Mouse (Mus musculus) CD4-positive naive resting alpha-beta T cell, adult 76 days (primary cell): ENCODE data around the gene Tnn. TPM values are rescaled to one million over a fixed set of nuclear protein-coding genes. Genes with fewer than 3 reads are reported as not detected.

Experiments used
- total RNA-seq: library from RNA; stranded (reverse); gene quantifications from one replicate; pipeline ENCODE4 v1.2.4, GENCODE M21; 2023

Gene Tnn
- not detected for total RNA-seq

DNA sequence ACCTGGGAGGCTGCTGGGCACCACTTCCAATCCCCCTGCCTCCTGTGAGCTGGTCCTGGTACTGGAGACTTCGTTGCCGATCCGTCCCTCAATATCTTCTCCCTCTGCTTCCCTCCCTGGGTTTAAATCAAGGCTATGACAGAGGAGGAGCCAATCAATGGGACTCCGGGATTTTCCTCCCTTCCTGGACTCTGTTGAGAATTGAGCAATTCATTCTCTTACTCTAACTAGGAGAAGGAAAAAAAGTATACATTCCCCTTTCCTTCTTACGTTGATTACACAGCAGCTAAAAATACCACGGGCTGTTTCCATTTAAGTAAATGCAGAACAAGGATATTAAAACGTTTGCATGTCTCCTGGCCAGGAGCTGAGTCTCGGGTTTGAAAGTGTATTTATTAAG lies at the start of gene Tnn:
Gene Tnn, minus strand, starts transcription at position 101 of the 400 bp plus-strand sequence.

GRCm38 (mm10) chr1:160194529-160195336 lies 41.4 kb upstream of the Tnn start, which contains the start of gene Mrps14:
Gene Mrps14, plus strand, starts transcription at chr1:160195215.

DNA sequence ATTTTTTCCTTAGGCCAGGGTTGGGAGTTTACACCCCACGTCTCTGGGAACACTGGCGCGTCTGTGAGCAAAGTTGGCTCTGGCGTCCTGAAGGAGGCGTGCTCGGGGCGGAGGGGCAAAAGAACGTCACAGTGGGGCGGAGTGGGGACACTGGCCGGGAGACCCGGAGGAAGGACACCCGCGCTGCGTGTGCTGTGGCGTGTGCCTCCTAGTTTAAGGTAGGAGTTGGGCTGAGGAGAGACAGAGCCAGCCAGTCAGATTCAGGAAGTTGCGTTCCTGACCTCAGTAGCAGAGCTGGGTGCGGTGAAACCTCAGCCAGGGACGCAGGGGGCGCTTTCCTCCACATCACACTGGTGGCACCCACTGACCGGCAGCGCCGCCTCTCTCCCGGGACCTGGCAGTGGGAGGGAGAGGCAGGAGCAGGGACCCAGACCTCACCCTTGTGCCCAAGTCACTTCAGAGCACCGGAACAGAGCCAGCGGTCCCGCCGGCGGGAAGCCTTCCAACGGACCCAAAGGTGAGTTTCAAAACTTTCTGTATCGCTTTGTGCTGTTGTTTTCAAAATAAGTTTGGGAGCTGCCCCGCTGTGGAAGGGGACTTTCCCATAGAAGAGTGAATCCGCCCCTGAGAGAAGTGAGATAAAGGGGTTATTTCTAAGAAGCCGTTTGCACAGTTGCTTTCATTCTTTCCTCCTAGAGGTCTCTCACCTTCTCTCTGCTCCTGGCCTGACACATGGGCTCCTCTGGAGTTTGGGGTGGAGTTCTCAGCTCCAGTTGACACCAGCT lies 109.0 kb downstream of the Tnn start, which contains the start of gene 4930523C07Rik:
Gene 4930523C07Rik, plus strand, starts transcription at position 146 of the 785 bp plus-strand sequence.

Other genes with a start within 250 kb of the Tnn start
- 628 TPM for gene 4930523C07Rik, start 109.2 kb downstream of the Tnn start, total RNA-seq
- 30.2 TPM for gene Mrps14, start 41.6 kb upstream of the Tnn start, total RNA-seq
- gene Cacybp, start 59.3 kb upstream of the Tnn start, total RNA-seq: 45.3 TPM